Mouse (Mus musculus) G1E (cell line): Measurements from ENCODE around the gene Cpt1c. TPM values are rescaled to one million over a fixed set of nuclear protein-coding genes. Genes with fewer than 3 reads are reported as not detected.

Source experiments
- ATAC-seq: 2 replicates; pipeline ENCODE4 v1.8.0; 2016; ENCODE audit warnings: mild to moderate bottlenecking; ENCODE audit not compliant: insufficient number of reproducible peaks, poor library complexity, low FRiP score, severe bottlenecking; ENCODE audit errors: extremely low read depth
- DNase-seq: peaks from one replicate; pipeline ENCODE4 v3.0.0; 2012; ENCODE audit warnings: low spot score
- H3K27me3 ChIP-seq: 2 replicates; pipeline ENCODE4 v1.6.1; 2012; ENCODE audit warnings: mild to moderate bottlenecking, low read length, inconsistent platforms; ENCODE audit not compliant: insufficient read depth
- H3K36me3 ChIP-seq: replicated peaks from 2 replicates; pipeline ENCODE3; 2012; ENCODE audit warnings: mild to moderate bottlenecking, inconsistent platforms
- H3K4me1 ChIP-seq: 2 replicates; pipeline ENCODE4 v1.6.1; 2012; ENCODE audit warnings: low read depth, low read length, inconsistent platforms, mixed read lengths; ENCODE audit not compliant: insufficient read depth
- H3K4me3 ChIP-seq: 2 replicates; pipeline ENCODE4 v1.5.1; 2012; ENCODE audit warnings: low read depth, mild to moderate bottlenecking, inconsistent platforms, low read length, moderate library complexity, mixed read lengths
- H3K9me3 ChIP-seq: replicated peaks from 2 replicates; pipeline ENCODE4 v1.6.1; 2012; ENCODE audit warnings: inconsistent platforms
- CTCF ChIP-seq: IDR thresholded peaks from 2 replicates; pipeline ENCODE4 v1.5.1; 2012; ENCODE audit warnings: low read depth, low read length, inconsistent platforms, mixed read lengths
- GATA1 ChIP-seq: IDR thresholded peaks from 2 replicates; pipeline ENCODE4 v1.6.1; 2012; ENCODE audit warnings: borderline replicate concordance, low read length, inconsistent platforms, mixed read lengths
- GATA2 ChIP-seq: IDR thresholded peaks from 2 replicates; pipeline ENCODE4 v1.6.1; 2012; ENCODE audit warnings: low read depth, low read length, inconsistent platforms, borderline replicate concordance
- POLR2AphosphoS5 ChIP-seq: IDR thresholded peaks from 2 replicates; pipeline ENCODE4 v1.6.1; 2012; ENCODE audit warnings: low read depth, low read length, inconsistent platforms; ENCODE audit not compliant: insufficient replicate concordance
- TAL1 ChIP-seq: conservative IDR thresholded peaks from 2 replicates; pipeline ENCODE4 v1.6.1; 2012; ENCODE audit warnings: low read depth, low read length, inconsistent platforms, mixed read lengths
- polyA plus RNA-seq: library from polyadenylated mRNA; stranded (reverse); fragments of >175 nt; gene quantifications from 2 replicates; pipeline ENCODE4 v1.2.3, GENCODE M21; 2012
- total RNA-seq, 2 experiments: library from RNA; stranded (forward) in 1 of 2; stranded (reverse) in 1 of 2; fragments of 200-1000 nt in 1 of 2; fragments of >200 nt in 1 of 2; fragmentation: Nextera tagmentation in 1 of 2; gene quantifications; 2 replicates each; pipeline ENCODE4 v1.2.3; 2014 to 2017

Cpt1c gene
- total and polyA plus RNA-seq, 3 experiments: 0.11 to 2.4 (median 0.28) TPM

GRCm38 (mm10) chr7:44953561-44953960 lies 21.1 kb downstream of the Cpt1c start:
- DNase-seq (no peak), ATAC-seq (no peak)
- Histone ChIP-seq H3K27me3 (peaks cover 39% of the 10 kb centered on the region), H3K4me3 (no peak overlapping the region), H3K36me3 (no peaks in the 10 kb centered on the region), H3K4me1 (peaks cover 31% of the 10 kb centered on the region), H3K9me3 (no peaks in the 10 kb centered on the region)
- TF ChIP-seq POLR2AphosphoS5: no peak

GRCm38 (mm10) chr7:44952611-44953306 lies 21.9 kb downstream of the Cpt1c start:
- H3K4me1 ChIP-seq: peaks cover 28% of the 10 kb centered on the region
- H3K9me3 ChIP-seq: no peaks in the 10 kb centered on the region
- H3K27me3 ChIP-seq: peaks cover 47% of the 10 kb centered on the region
- TF ChIP-seq TAL1: no peak
- TF ChIP-seq CTCF: no peak
- no peak for TF ChIP-seq GATA1
- TF ChIP-seq GATA2: no peak
- no peak for TF ChIP-seq POLR2AphosphoS5
- DNase-seq (peak; percentile 88), ATAC-seq (peak; percentile 92)
- peak overlapping the region; percentile 73 for H3K4me3 ChIP-seq
- no peaks in the 10 kb centered on the region for H3K36me3 ChIP-seq

- H3K9me3 ChIP-seq: no peaks in the 10 kb centered on the region
- H3K4me1 ChIP-seq: peaks cover 28% of the 10 kb centered on the region
- peak overlapping the region; percentile 73 for H3K4me3 ChIP-seq
- no peak for TF ChIP-seq GATA2
- TF ChIP-seq POLR2AphosphoS5: no peak
- TF ChIP-seq CTCF: no peak
- no peak for TF ChIP-seq GATA1
- no peak for TF ChIP-seq TAL1
- peak; percentile 57 for ATAC-seq
- no peaks in the 10 kb centered on the region for H3K36me3 ChIP-seq
- peak; percentile 80 for DNase-seq
- H3K27me3 ChIP-seq: peaks cover 52% of the 10 kb centered on the region
Observed at GRCm38 (mm10) chr7:44951960-44952359, 22.7 kb downstream of the Cpt1c start.

- Histone ChIP-seq H3K9me3 (no peaks in the 10 kb centered on the region), H3K4me1 (peaks cover 28% of the 10 kb centered on the region), H3K4me3 (no peak overlapping the region), H3K27me3 (peaks cover 62% of the 10 kb centered on the region), H3K36me3 (no peaks in the 10 kb centered on the region)
- DNase-seq (no peak), ATAC-seq (no peak)
- TF ChIP-seq TAL1 (no peak), GATA2 (no peak), POLR2AphosphoS5 (no peak), CTCF (no peak), GATA1 (no peak)
Observed at GRCm38 (mm10) chr7:44949922-44950321, 24.7 kb downstream of the Cpt1c start.

GRCm38 (mm10) chr7:44942904-44943303 lies 31.7 kb downstream of the Cpt1c start, which contains the start of gene Tsks:
Gene Tsks, plus strand, starts transcription at chr7:44943204.
- H3K36me3 ChIP-seq: no peaks in the 10 kb centered on the region
- DNase-seq: no peak
- H3K27me3 ChIP-seq: peaks cover 36% of the 10 kb centered on the region
- no peak for TF ChIP-seq GATA2
- TF ChIP-seq CTCF: no peak
- no peak for TF ChIP-seq POLR2AphosphoS5
- no peak for TF ChIP-seq TAL1
- TF ChIP-seq GATA1: no peak
- H3K4me1 ChIP-seq: peaks cover 3% of the 10 kb centered on the region; the same call in 1 of the 2 replicates
- H3K4me3 ChIP-seq: no peak within 1 kb of the TSS
- ATAC-seq: no peak
- no peaks in the 10 kb centered on the region for H3K9me3 ChIP-seq

GRCm38 (mm10) chr7:44938680-44939079 lies 36.0 kb downstream of the Cpt1c start:
- Histone ChIP-seq H3K9me3 (peaks cover 3% of the 10 kb centered on the region; the same call in 1 of the 2 replicates), H3K4me3 (no peak overlapping the region), H3K36me3 (no peaks in the 10 kb centered on the region), H3K27me3 (peaks cover 11% of the 10 kb centered on the region), H3K4me1 (no peaks in the 10 kb centered on the region)
- no peak for TF ChIP-seq TAL1
- TF ChIP-seq POLR2AphosphoS5: no peak
- TF ChIP-seq GATA1: no peak
- DNase-seq (no peak), ATAC-seq (no peak)
